Mouse (Mus musculus) left cerebral cortex, adult 11 months (tissue): ENCODE measurements around the gene Drc7.
A peak's percentile ranks its signal among the peaks of the same experiment; 100 is the strongest.
"Not testable (repeated sequence)": the region's sequence is repeated elsewhere in the genome, so short reads cannot be mapped to it uniquely, and the experiment has no call there.

Experiments
- DNase-seq: peaks from one replicate; pipeline ENCODE4 v3.0.0; 2022; ENCODE audit warnings: low spot score

The Drc7 gene

DNA sequence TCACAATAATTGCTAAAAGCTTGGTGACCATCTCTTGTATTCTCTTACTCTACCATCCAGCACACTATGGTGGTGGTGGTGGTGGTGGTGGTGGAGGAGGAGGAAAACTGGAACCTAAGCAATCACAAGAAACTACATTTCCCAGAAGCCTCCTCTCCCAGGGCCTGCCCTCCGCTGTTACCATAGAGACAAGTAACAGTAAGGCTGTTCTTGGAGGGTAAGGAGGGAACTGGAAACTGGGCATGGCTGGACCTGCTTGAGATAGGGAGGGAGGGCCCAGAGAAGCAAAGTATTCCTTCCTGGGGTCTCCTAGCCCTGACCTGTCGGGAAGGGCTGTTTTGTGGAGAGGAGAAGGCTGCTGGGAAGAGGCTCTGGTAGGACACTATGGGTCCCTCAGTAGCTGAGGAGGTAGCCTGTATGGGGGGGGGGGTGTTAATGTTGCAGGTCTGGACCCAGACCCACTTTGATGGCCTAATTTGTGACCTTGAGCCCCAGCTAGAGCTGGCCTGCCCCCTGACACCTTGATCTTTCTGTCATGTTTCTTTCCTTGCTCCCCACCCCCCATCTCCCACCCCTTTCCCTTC, at the start of gene Drc7:
TSS of gene Drc7 (plus strand) at position 177 of the 584 bp plus-strand sequence.
- DNase-seq = peak; percentile 16

GRCm38 (mm10) chr8:95012442-95012919, 42.4 kb upstream of the Drc7 start:
- DNase-seq = no peak

- DNase-seq = no peak
These were observed 39.0 kb upstream of the Drc7 start for GRCm38 (mm10) chr8:95015866-95016265.

GRCm38 (mm10) chr8:95016684-95017083, 38.2 kb upstream of the Drc7 start:
- no peak for DNase-seq

- no peak for DNase-seq
These were observed 37.5 kb upstream of the Drc7 start, which contains the start of gene Adgrg3 for GRCm38 (mm10) chr8:95017451-95017850. TSS of gene Adgrg3 (plus strand) at chr8:95017692.

DNA sequence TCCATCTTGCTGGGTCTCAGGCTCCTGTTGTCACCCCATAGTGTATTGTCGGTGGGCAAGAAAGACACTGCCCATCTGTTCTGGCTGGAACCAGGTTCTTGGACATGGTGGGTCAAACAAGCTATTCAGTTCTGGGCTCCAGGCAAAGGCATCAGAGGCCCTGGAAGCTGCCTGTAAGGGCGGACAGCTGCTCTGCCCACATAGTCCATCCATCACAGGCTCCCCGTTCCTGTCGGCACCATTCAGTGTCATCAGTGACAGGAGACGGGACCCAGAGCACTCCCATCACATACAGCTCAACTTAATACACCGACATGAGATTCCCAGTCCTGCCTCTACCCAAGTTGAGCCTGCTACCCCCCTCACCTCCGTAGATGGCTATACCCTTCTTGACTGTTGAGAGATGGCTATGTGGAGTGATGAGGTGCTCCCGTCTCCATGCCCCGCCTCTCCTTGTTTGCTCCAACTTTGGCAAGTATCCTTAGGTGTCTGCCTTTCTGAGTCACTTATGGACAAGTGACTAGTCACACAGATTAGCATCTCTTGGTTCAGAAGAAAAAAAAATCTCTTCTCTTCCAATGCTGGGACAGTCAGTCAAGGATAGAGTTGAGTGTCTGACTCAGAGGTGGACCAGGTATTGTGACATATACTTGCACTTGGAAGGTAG, 36.8 kb upstream of the Drc7 start:
- no peak for DNase-seq

- no peak for DNase-seq
These were observed 34.6 kb upstream of the Drc7 start for GRCm38 (mm10) chr8:95020293-95020777.

GRCm38 (mm10) chr8:95020821-95021220, 34.1 kb upstream of the Drc7 start:
- DNase-seq = no peak

GRCm38 (mm10) chr8:95023201-95023600, 31.7 kb upstream of the Drc7 start:
- no peak for DNase-seq

- no peak for DNase-seq
These were observed 30.5 kb upstream of the Drc7 start for GRCm38 (mm10) chr8:95024387-95024786.

DNA sequence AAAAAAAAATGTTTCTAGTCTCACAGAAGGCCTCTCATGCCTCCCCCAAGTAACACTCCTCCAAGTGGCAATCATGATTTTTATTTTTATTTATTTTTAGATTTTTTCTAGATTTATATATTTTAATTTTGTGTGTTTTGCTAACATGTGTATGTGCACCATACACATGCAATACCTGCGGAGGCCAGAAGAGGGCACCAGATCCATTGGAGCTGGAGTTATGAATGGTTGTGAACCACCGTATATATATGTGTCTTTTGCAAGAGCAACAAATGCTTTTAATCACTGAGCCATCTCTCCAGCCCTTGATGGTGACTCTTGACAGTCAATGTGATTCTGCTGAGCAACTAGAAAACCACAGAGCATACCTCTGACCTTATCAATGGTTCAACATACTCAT, 29.5 kb upstream of the Drc7 start:
- no peak for DNase-seq

DNA sequence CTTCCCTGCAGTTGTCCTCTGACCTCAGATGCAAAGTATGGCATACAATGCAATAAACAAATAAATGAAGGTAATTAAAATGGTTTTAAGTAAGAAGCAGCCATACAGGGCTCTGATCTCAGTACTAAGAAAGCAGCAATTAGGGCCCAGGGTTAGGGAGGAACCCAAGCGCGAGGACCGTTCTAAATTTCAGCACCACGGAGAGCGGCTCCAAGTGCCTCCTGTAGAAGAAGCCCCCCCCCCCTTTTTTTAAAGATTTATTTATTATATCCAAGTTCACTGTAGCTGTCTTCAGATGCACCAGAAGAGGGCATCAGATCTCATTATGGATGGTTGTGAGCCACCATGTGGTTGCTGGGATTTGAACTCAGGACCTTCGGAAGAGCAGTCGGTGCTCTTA, 26.5 kb upstream of the Drc7 start:
- not testable (repeated sequence) for DNase-seq

- DNase-seq = peak; percentile 13
These were observed 17.6 kb upstream of the Drc7 start for GRCm38 (mm10) chr8:95037106-95037925.

DNA sequence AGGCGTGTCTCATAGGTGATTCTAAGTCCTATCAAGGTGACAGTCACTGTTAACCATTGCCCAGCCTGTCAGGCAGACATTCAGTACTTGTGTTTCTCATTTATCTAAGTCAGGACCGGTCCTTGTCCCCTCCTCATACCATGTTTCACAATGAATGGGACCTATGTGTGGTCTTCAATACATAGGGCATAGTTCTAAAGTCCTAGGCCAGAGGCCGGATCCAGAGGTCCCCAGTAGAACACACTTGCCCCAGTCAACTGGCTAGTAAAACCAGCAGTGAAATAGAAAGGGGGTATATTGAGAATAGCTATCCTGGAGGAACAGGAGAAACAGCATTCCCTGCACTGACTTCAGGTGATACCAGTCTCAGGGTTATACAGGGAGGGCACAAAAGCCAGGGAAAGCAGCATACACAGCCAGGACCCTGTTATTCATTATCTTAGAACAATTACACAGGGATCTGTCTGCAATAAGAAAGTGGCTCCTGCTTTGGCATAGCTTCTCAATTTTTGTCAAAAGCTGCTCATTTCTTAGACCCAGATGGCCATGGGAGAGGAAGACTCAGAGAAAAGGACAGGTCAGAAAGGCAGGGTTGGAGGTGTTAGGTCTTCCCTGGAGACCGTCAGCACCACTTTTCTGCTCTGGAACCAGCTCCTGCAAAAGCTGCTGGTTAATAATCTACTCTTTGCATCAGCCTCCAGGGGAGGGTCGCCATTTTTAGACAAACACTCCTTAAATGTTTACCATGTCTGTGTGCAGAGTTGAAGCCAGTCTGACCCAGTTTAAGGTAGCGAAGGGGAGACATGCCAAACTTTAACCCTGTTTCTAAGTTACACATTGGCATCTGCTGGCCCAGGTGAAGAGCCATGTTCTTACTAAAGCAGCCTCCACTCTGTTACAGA, 12.8 kb upstream of the Drc7 start:
- no peak for DNase-seq

GRCm38 (mm10) chr8:95044811-95045210, 10.1 kb upstream of the Drc7 start:
- DNase-seq = no peak

GRCm38 (mm10) chr8:95046982-95047381, 7.9 kb upstream of the Drc7 start:
- DNase-seq = no peak

DNA sequence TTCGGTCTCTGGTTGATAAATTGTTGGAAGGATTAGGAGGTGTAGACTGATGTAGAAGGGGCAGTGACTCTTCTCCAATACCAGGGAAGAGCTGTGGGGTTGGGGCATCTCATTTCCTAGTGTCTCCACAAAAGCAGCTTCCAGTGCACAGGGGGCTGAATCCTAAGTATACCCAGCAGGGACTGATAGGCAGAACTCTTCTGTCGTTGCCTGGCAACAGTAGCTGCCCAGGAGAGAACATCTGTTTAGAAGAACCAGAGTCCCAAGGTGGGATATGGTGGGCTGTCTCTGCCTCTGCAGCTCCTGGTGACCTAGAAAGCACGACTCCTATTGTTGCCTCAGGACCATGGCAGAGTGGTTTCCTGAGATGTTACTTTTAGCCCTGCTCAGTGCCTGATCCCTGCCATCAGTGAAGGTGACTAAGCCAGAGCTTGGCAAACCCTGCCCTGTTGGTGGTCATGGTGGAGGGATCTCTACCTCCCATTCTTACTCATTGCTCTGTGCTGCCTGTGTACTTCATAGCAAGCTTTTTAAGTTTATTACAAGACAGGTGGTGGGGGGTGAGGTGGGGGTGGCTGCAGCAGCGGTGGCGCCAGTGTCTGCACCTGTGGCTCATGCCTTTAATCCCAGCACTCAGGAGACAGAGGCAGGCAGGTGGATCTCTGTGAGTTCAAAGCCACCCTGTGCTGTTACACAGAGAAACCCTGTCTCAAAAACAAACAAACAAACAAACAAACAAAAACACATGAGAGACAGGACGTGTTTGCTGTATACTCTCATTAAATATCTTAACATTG, 6.8 kb upstream of the Drc7 start:
- no peak for DNase-seq

GRCm38 (mm10) chr8:95049636-95050035, 5.3 kb upstream of the Drc7 start:
- no peak for DNase-seq

- DNase-seq = no peak
These were observed 465 bp upstream of the Drc7 start for GRCm38 (mm10) chr8:95054438-95054837.

DNA sequence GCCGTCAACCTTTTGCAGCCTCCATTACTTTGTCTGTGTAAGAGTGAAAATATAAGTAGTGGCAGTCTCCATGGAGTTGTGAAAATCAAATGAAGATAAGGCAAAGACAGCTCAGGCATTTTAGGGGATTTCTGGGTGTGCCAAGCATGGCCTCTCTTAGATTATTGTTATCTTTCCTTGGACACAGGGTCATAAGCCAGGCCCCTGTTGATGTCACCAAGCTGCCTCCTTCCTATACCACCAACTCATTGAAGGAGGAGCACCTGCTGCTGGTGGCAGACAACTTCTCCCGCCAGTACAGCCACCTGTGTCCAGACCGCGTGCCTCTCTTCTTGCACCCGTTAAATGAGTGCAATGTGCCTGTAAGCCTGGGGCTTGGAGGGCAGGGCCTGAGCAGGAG, 1.5 kb downstream of the Drc7 start:
- DNase-seq = no peak

GRCm38 (mm10) chr8:95058661-95059060, 3.8 kb downstream of the Drc7 start:
- no peak for DNase-seq
